Mouse (Mus musculus) liver, embryonic 18 days (tissue): ENCODE data around the gene Tigit. TPM values are rescaled to one million over a fixed set of nuclear protein-coding genes. Genes with fewer than 3 reads are reported as not detected.

Source experiments
- polyA plus RNA-seq: library from polyadenylated mRNA; depleted of rRNA; stranded (reverse); fragments of >200 nt; gene quantifications from 2 replicates; pipeline ENCODE4 v1.2.3, GENCODE M21; 2012; rRNA removed

The Tigit gene
- polyA plus RNA-seq: 0.06 TPM in 1 of 2 replicates, not detected in the other

GRCm38 (mm10) chr16:43663978-43664579, at the start of gene Tigit:
Tigit (minus strand) TSS chr16:43664146.

Other genes starting within 250 kb of the Tigit start
- not detected in 2 replicates for gene Drd3, start 89.9 kb upstream of the Tigit start, polyA plus RNA-seq
- 1.2 and 1.9 TPM in 2 replicates for gene Ccdc191, start 225.7 kb upstream of the Tigit start, polyA plus RNA-seq